Mouse (Mus musculus) G1E (cell line): ENCODE results near the gene F2. TPM values are rescaled to one million over a fixed set of nuclear protein-coding genes. Genes with fewer than 3 reads are reported as not detected.

ENCODE experiments used
- ATAC-seq: 2 replicates; pipeline ENCODE4 v1.8.0; 2016; ENCODE audit warnings: mild to moderate bottlenecking; ENCODE audit not compliant: insufficient number of reproducible peaks, poor library complexity, low FRiP score, severe bottlenecking; ENCODE audit errors: extremely low read depth
- DNase-seq: peaks from one replicate; pipeline ENCODE4 v3.0.0; 2012; ENCODE audit warnings: low spot score
- H3K27me3 ChIP-seq: 2 replicates; pipeline ENCODE4 v1.6.1; 2012; ENCODE audit warnings: mild to moderate bottlenecking, low read length, inconsistent platforms; ENCODE audit not compliant: insufficient read depth
- H3K36me3 ChIP-seq: replicated peaks from 2 replicates; pipeline ENCODE3; 2012; ENCODE audit warnings: mild to moderate bottlenecking, inconsistent platforms
- H3K4me1 ChIP-seq: 2 replicates; pipeline ENCODE4 v1.6.1; 2012; ENCODE audit warnings: low read depth, low read length, inconsistent platforms, mixed read lengths; ENCODE audit not compliant: insufficient read depth
- H3K4me3 ChIP-seq: 2 replicates; pipeline ENCODE4 v1.5.1; 2012; ENCODE audit warnings: low read depth, mild to moderate bottlenecking, inconsistent platforms, low read length, moderate library complexity, mixed read lengths
- H3K9me3 ChIP-seq: replicated peaks from 2 replicates; pipeline ENCODE4 v1.6.1; 2012; ENCODE audit warnings: inconsistent platforms
- CTCF ChIP-seq: IDR thresholded peaks from 2 replicates; pipeline ENCODE4 v1.5.1; 2012; ENCODE audit warnings: low read depth, low read length, inconsistent platforms, mixed read lengths
- GATA1 ChIP-seq: IDR thresholded peaks from 2 replicates; pipeline ENCODE4 v1.6.1; 2012; ENCODE audit warnings: borderline replicate concordance, low read length, inconsistent platforms, mixed read lengths
- GATA2 ChIP-seq: IDR thresholded peaks from 2 replicates; pipeline ENCODE4 v1.6.1; 2012; ENCODE audit warnings: low read depth, low read length, inconsistent platforms, borderline replicate concordance
- POLR2AphosphoS5 ChIP-seq: IDR thresholded peaks from 2 replicates; pipeline ENCODE4 v1.6.1; 2012; ENCODE audit warnings: low read depth, low read length, inconsistent platforms; ENCODE audit not compliant: insufficient replicate concordance
- TAL1 ChIP-seq: conservative IDR thresholded peaks from 2 replicates; pipeline ENCODE4 v1.6.1; 2012; ENCODE audit warnings: low read depth, low read length, inconsistent platforms, mixed read lengths
- polyA plus RNA-seq: library from polyadenylated mRNA; stranded (reverse); fragments of >175 nt; gene quantifications from 2 replicates; pipeline ENCODE4 v1.2.3, GENCODE M21; 2012
- total RNA-seq, 2 experiments: library from RNA; stranded (forward) in 1 of 2; stranded (reverse) in 1 of 2; fragments of 200-1000 nt in 1 of 2; fragments of >200 nt in 1 of 2; fragmentation: Nextera tagmentation in 1 of 2; gene quantifications; 2 replicates each; pipeline ENCODE4 v1.2.3; 2014 to 2017

Gene F2
- total and polyA plus RNA-seq, 3 experiments: 0.09 to 0.11 TPM; not detected in 1

- H3K36me3 ChIP-seq: peaks cover 96% of the 10 kb centered on the region
- no peaks in the 10 kb centered on the region for H3K9me3 ChIP-seq
- no peaks in the 10 kb centered on the region; the same call in 1 of the 2 replicates for H3K4me1 ChIP-seq
- ATAC-seq (no peak), DNase-seq (no peak)
- H3K4me3 ChIP-seq: no peak overlapping the region
- no peak for TF ChIP-seq CTCF
- TF ChIP-seq TAL1: no peak
- no peak for TF ChIP-seq GATA2
- no peak for TF ChIP-seq POLR2AphosphoS5
- no peak for TF ChIP-seq GATA1
- no peaks in the 10 kb centered on the region for H3K27me3 ChIP-seq
Observed at GRCm38 (mm10) chr2:91673587-91673986, 37.4 kb upstream of the F2 start.

- ATAC-seq (no peak), DNase-seq (no peak)
- TF ChIP-seq GATA1: no peak
- TF ChIP-seq GATA2: no peak
- TF ChIP-seq POLR2AphosphoS5: no peak
- TF ChIP-seq TAL1: no peak
- TF ChIP-seq CTCF: no peak
- H3K4me1 ChIP-seq: no peaks in the 10 kb centered on the region; the same call in 1 of the 2 replicates
- H3K9me3 ChIP-seq: no peaks in the 10 kb centered on the region
- H3K36me3 ChIP-seq: peaks cover 92% of the 10 kb centered on the region
- H3K4me3 ChIP-seq: no peak overlapping the region
- H3K27me3 ChIP-seq: no peaks in the 10 kb centered on the region
Observed at GRCm38 (mm10) chr2:91670038-91670437, 33.8 kb upstream of the F2 start.

GRCm38 (mm10) chr2:91669326-91669725 is 33.1 kb upstream of the F2 start:
- Histone ChIP-seq H3K4me1 (no peaks in the 10 kb centered on the region; the same call in 1 of the 2 replicates), H3K9me3 (no peaks in the 10 kb centered on the region), H3K36me3 (peaks cover 91% of the 10 kb centered on the region), H3K4me3 (no peak overlapping the region), H3K27me3 (no peaks in the 10 kb centered on the region)
- no peak for ATAC-seq
- no peak for TF ChIP-seq GATA2
- no peak for TF ChIP-seq GATA1
- TF ChIP-seq POLR2AphosphoS5: no peak
- TF ChIP-seq CTCF: no peak
- TF ChIP-seq TAL1: no peak
- DNase-seq: no peak

- H3K4me3 ChIP-seq: no peak overlapping the region
- ATAC-seq: no peak
- H3K9me3 ChIP-seq: no peaks in the 10 kb centered on the region
- H3K36me3 ChIP-seq: peaks cover 93% of the 10 kb centered on the region
- H3K4me1 ChIP-seq: no peaks in the 10 kb centered on the region
- TF ChIP-seq TAL1: no peak
- TF ChIP-seq GATA1: no peak
- no peak for TF ChIP-seq CTCF
- TF ChIP-seq POLR2AphosphoS5: no peak
- TF ChIP-seq GATA2: no peak
- no peaks in the 10 kb centered on the region for H3K27me3 ChIP-seq
- no peak for DNase-seq
Observed at GRCm38 (mm10) chr2:91667747-91668146, 31.5 kb upstream of the F2 start.

- Histone ChIP-seq H3K9me3 (no peaks in the 10 kb centered on the region), H3K36me3 (peaks cover 92% of the 10 kb centered on the region), H3K4me3 (no peak overlapping the region), H3K27me3 (no peaks in the 10 kb centered on the region), H3K4me1 (no peaks in the 10 kb centered on the region)
- ATAC-seq: no peak
- TF ChIP-seq CTCF: no peak
- TF ChIP-seq POLR2AphosphoS5: no peak
- TF ChIP-seq GATA2: no peak
- TF ChIP-seq TAL1: no peak
- no peak for TF ChIP-seq GATA1
- no peak for DNase-seq
Observed at GRCm38 (mm10) chr2:91666386-91666910, 30.2 kb upstream of the F2 start.

- Histone ChIP-seq H3K27me3 (no peaks in the 10 kb centered on the region), H3K36me3 (peaks cover 92% of the 10 kb centered on the region), H3K9me3 (no peaks in the 10 kb centered on the region), H3K4me3 (no peak overlapping the region), H3K4me1 (no peaks in the 10 kb centered on the region)
- no peak for TF ChIP-seq GATA1
- TF ChIP-seq GATA2: no peak
- no peak for TF ChIP-seq CTCF
- TF ChIP-seq POLR2AphosphoS5: no peak
- TF ChIP-seq TAL1: no peak
- ATAC-seq (no peak), DNase-seq (no peak)
Observed at GRCm38 (mm10) chr2:91664780-91665179, 28.6 kb upstream of the F2 start.
